Mouse (Mus musculus): Measurements from ENCODE around the gene Dgkb. TPM values are rescaled to one million over a fixed set of nuclear protein-coding genes. Genes with fewer than 3 reads are reported as not detected.
A peak's percentile ranks its signal among the peaks of the same experiment; 100 is the strongest.

Dgkb gene
- polyA plus RNA-seq (2012; rRNA removed), result 34.8 and 44.2 TPM in 2 replicates

GRCm38 (mm10) chr12:37817426-37817825 lies at the start of gene Dgkb:
Gene Dgkb (plus strand): TSS chr12:37817726.
- Histone ChIP-seq H3K27ac (ENCODE audit: insufficient read depth, low read length) (no peak within 1 kb of the TSS), H3K4me1 (ENCODE audit: control insufficient read depth, insufficient read depth, low read length) (no peaks in the 10 kb centered on the region; the same call in 1 of the 2 replicates), H3K4me3 (ENCODE audit: insufficient read depth, low read length) (no peak within 1 kb of the TSS)
- TF ChIP-seq POLR2A (IDR thresholded peaks at IDR 0.05; ENCODE audit: extremely low read depth, insufficient read depth, low read length) (no peak), CTCF (IDR thresholded peaks at IDR 0.05; ENCODE audit: extremely low read depth, insufficient read depth, low read length) (no peak)

- Histone ChIP-seq H3K27ac (ENCODE audit: insufficient read depth, low read length) (no peak overlapping the region), H3K4me1 (ENCODE audit: control insufficient read depth, insufficient read depth, low read length) (peaks cover 5% of the 10 kb centered on the region; the same call in 1 of the 2 replicates), H3K4me3 (ENCODE audit: insufficient read depth, low read length) (no peak overlapping the region)
- TF ChIP-seq CTCF (IDR thresholded peaks at IDR 0.05; ENCODE audit: extremely low read depth, insufficient read depth, low read length), result no peak
- TF ChIP-seq POLR2A (IDR thresholded peaks at IDR 0.05; ENCODE audit: extremely low read depth, insufficient read depth, low read length), result no peak
Observed at GRCm38 (mm10) chr12:37769844-37770243, 47.7 kb upstream of the Dgkb start.

DNA sequence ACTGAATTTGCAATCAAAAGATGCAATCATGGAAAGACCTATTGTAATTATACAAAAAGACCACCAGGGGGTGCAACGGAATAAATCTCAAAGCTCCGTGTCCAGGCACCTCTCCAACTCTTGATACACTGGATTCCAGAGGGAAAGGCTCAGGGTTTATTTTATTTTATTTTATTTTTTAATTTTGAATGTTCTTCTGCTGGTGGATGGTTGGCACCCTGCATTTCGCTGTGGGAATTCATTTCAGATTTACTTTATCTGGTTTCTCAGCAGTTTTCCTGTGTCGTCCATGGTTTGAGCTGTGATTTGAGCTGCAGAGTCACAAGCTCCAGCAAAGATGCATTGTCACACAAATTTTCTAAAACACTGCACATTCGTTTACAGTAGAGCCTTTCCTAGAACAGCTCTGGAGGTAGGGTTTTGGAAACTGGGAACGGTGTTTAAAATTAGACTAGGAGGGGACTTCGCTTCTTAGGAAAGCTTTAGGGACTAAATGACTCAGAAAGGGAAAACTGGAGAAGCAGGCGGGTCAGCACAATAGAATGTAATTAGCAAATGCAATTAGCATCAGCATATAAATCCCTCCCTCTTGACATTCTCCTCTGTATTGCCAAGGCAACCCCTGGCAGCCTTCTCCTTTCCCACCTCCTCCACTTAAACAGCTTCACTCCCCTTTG lies 43.7 kb upstream of the Dgkb start:
- no peak overlapping the region for H3K27ac ChIP-seq (ENCODE audit: insufficient read depth, low read length)
- TF ChIP-seq POLR2A (IDR thresholded peaks at IDR 0.05; ENCODE audit: extremely low read depth, insufficient read depth, low read length) (no peak), CTCF (IDR thresholded peaks at IDR 0.05; ENCODE audit: extremely low read depth, insufficient read depth, low read length) (peak; percentile 34; the same call in 1 of the 2 replicates)
- peaks cover 5% of the 10 kb centered on the region; the same call in 1 of the 2 replicates for H3K4me1 ChIP-seq (ENCODE audit: control insufficient read depth, insufficient read depth, low read length)
- H3K4me3 ChIP-seq (ENCODE audit: insufficient read depth, low read length), result peak overlapping the region; percentile 31

GRCm38 (mm10) chr12:37774591-37774990 lies 42.9 kb upstream of the Dgkb start:
- no peak for TF ChIP-seq POLR2A (IDR thresholded peaks at IDR 0.05; ENCODE audit: extremely low read depth, insufficient read depth, low read length)
- TF ChIP-seq CTCF (IDR thresholded peaks at IDR 0.05; ENCODE audit: extremely low read depth, insufficient read depth, low read length), result no peak
- H3K27ac ChIP-seq (ENCODE audit: insufficient read depth, low read length), result no peak overlapping the region
- H3K4me1 ChIP-seq (ENCODE audit: control insufficient read depth, insufficient read depth, low read length), result peaks cover 5% of the 10 kb centered on the region; the same call in 1 of the 2 replicates
- no peak overlapping the region for H3K4me3 ChIP-seq (ENCODE audit: insufficient read depth, low read length)

- Histone ChIP-seq H3K27ac (ENCODE audit: insufficient read depth, low read length) (no peak overlapping the region), H3K4me1 (ENCODE audit: control insufficient read depth, insufficient read depth, low read length) (no peaks in the 10 kb centered on the region)
- no peak for TF ChIP-seq POLR2A (IDR thresholded peaks at IDR 0.05; ENCODE audit: extremely low read depth, insufficient read depth, low read length)
- no peak for TF ChIP-seq CTCF (IDR thresholded peaks at IDR 0.05; ENCODE audit: extremely low read depth, insufficient read depth, low read length)
Observed at GRCm38 (mm10) chr12:37796265-37796928, 21.1 kb upstream of the Dgkb start.

DNA sequence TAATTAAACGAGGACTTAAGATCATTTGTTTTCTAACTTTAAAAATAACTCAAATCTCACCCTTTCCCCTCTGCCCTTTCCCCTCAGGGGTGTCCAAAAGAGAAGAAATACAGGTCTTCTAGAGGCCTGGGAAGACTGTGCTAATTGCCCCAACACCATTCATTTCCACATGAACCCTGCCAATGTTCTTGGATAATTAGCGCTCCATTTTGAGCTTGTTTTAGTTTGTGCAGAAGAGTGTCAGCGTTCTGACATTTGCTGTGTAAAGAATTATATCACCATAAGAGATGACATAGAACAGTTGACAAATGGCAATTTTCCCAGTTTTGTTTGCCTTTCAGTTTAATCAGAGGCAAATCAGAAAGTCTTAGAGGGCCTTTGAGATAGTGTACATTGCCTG lies 3.4 kb upstream of the Dgkb start:
- Histone ChIP-seq H3K27ac (ENCODE audit: insufficient read depth, low read length) (no peak overlapping the region), H3K4me3 (ENCODE audit: insufficient read depth, low read length) (no peak overlapping the region), H3K4me1 (ENCODE audit: control insufficient read depth, insufficient read depth, low read length) (no peaks in the 10 kb centered on the region; the same call in 1 of the 2 replicates)
- TF ChIP-seq POLR2A (IDR thresholded peaks at IDR 0.05; ENCODE audit: extremely low read depth, insufficient read depth, low read length) (no peak), CTCF (IDR thresholded peaks at IDR 0.05; ENCODE audit: extremely low read depth, insufficient read depth, low read length) (no peak)

More at GRCm38 (mm10) chr12:37796265-37796928, 21.1 kb upstream of the Dgkb start:
- no peak overlapping the region for H3K4me3 ChIP-seq (ENCODE audit: insufficient read depth, low read length)

- TF ChIP-seq CTCF (IDR thresholded peaks at IDR 0.05; ENCODE audit: extremely low read depth, insufficient read depth, low read length) (no peak), POLR2A (IDR thresholded peaks at IDR 0.05; ENCODE audit: extremely low read depth, insufficient read depth, low read length) (no peak)
- no peaks in the 10 kb centered on the region for H3K4me1 ChIP-seq (ENCODE audit: control insufficient read depth, insufficient read depth, low read length)
Observed at GRCm38 (mm10) chr12:37821052-37821810, 3.7 kb downstream of the Dgkb start.

GRCm38 (mm10) chr12:37880042-37881017 lies 62.8 kb downstream of the Dgkb start:
- Histone ChIP-seq H3K4me3 (ENCODE audit: insufficient read depth, low read length) (peak overlapping the region; percentile 59), H3K4me1 (ENCODE audit: control insufficient read depth, insufficient read depth, low read length) (no peaks in the 10 kb centered on the region; the same call in 1 of the 2 replicates), H3K27ac (ENCODE audit: insufficient read depth, low read length) (peak overlapping the region; percentile 77)
- TF ChIP-seq CTCF (IDR thresholded peaks at IDR 0.05; ENCODE audit: extremely low read depth, insufficient read depth, low read length) (no peak), POLR2A (IDR thresholded peaks at IDR 0.05; ENCODE audit: extremely low read depth, insufficient read depth, low read length) (peak; percentile 21; the same call in 1 of the 2 replicates)

More at GRCm38 (mm10) chr12:37821052-37821810, 3.7 kb downstream of the Dgkb start:
- H3K27ac ChIP-seq (ENCODE audit: insufficient read depth, low read length), result no peak overlapping the region
- no peak overlapping the region for H3K4me3 ChIP-seq (ENCODE audit: insufficient read depth, low read length)
